Mouse (Mus musculus): ENCODE measurements around the gene Usp29. TPM values are rescaled to one million over a fixed set of nuclear protein-coding genes. Genes with fewer than 3 reads are reported as not detected.

Usp29 gene
- polyA plus RNA-seq, 1 experiment from 2014 or later, result 23.2 TPM

DNA sequence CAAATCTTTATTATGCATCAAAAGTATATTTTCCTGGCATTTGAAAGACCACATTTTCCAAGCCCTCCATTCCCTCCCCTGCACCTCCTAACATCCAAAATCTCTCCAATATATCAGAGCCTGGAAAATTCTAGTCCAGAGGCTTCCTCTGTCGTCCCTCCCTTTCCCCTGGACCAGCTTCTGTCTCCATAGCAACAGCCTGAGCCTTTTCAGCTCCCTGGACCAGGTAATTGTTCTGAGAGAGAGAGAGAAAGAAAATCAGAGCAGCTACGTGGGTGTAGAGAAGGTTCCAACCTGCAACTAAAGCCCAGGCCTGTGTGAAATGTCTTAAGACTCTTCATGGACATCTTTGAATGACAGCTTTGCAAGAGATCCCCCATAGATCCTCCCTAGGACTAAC is 98.8 kb downstream of the Usp29 start:
- WGBS, result 1% methylated on average over 2 of the region's 2 CpGs
- H3K27me3 ChIP-seq, result no peaks in the 10 kb centered on the region
- H3K4me3 ChIP-seq, result no peak overlapping the region
- peaks cover 9% of the 10 kb centered on the region for H3K4me1 ChIP-seq
- peak; percentile 76 for ATAC-seq
- no peak overlapping the region for H3K4me2 ChIP-seq
- peak overlapping the region; percentile 57 for H3K27ac ChIP-seq
- H3K9ac ChIP-seq, result no peak overlapping the region
- no peaks in the 10 kb centered on the region for H3K36me3 ChIP-seq (ENCODE audit: poor library complexity, severe bottlenecking)
- no peaks in the 10 kb centered on the region for H3K9me3 ChIP-seq (replicated peaks)

- no peak for ATAC-seq
- 33% methylated on average over 5 of the region's 5 CpGs for WGBS
- Histone ChIP-seq H3K9me3 (replicated peaks) (no peaks in the 10 kb centered on the region), H3K9ac (peak overlapping the region; percentile 46; the same call in 1 of the 2 replicates), H3K36me3 (ENCODE audit: poor library complexity, severe bottlenecking) (no peaks in the 10 kb centered on the region), H3K27me3 (no peaks in the 10 kb centered on the region), H3K4me2 (no peak overlapping the region; the same call in 1 of the 2 replicates), H3K4me3 (no peak overlapping the region), H3K4me1 (peaks cover 12% of the 10 kb centered on the region), H3K27ac (peak overlapping the region; percentile 51)
These were observed 104.6 kb downstream of the Usp29 start for GRCm38 (mm10) chr7:6834950-6835349.

GRCm38 (mm10) chr7:6835351-6835750 is 105.0 kb downstream of the Usp29 start:
- H3K9ac ChIP-seq, result peak overlapping the region; percentile 46; the same call in 1 of the 2 replicates
- WGBS, result 20% methylated on average over 5 of the region's 5 CpGs
- peak; percentile 83 for ATAC-seq
- no peaks in the 10 kb centered on the region for H3K9me3 ChIP-seq (replicated peaks)
- no peaks in the 10 kb centered on the region for H3K36me3 ChIP-seq (ENCODE audit: poor library complexity, severe bottlenecking)
- H3K27me3 ChIP-seq, result no peaks in the 10 kb centered on the region
- no peak overlapping the region for H3K4me3 ChIP-seq
- H3K4me2 ChIP-seq, result no peak overlapping the region; the same call in 1 of the 2 replicates
- peaks cover 12% of the 10 kb centered on the region for H3K4me1 ChIP-seq
- peak overlapping the region; percentile 51 for H3K27ac ChIP-seq

- no peaks in the 10 kb centered on the region for H3K27me3 ChIP-seq
- no peak for ATAC-seq
- no peak overlapping the region for H3K4me3 ChIP-seq
- no peak overlapping the region for H3K27ac ChIP-seq
- 76% methylated on average over 3 of the region's 3 CpGs for WGBS
- no peak overlapping the region for H3K4me2 ChIP-seq
- H3K9me3 ChIP-seq (replicated peaks), result no peaks in the 10 kb centered on the region
- H3K9ac ChIP-seq, result no peak overlapping the region
- no peaks in the 10 kb centered on the region for H3K36me3 ChIP-seq (ENCODE audit: poor library complexity, severe bottlenecking)
- H3K4me1 ChIP-seq, result peaks cover 20% of the 10 kb centered on the region
These were observed 107.0 kb downstream of the Usp29 start for GRCm38 (mm10) chr7:6837297-6837925.

DNA sequence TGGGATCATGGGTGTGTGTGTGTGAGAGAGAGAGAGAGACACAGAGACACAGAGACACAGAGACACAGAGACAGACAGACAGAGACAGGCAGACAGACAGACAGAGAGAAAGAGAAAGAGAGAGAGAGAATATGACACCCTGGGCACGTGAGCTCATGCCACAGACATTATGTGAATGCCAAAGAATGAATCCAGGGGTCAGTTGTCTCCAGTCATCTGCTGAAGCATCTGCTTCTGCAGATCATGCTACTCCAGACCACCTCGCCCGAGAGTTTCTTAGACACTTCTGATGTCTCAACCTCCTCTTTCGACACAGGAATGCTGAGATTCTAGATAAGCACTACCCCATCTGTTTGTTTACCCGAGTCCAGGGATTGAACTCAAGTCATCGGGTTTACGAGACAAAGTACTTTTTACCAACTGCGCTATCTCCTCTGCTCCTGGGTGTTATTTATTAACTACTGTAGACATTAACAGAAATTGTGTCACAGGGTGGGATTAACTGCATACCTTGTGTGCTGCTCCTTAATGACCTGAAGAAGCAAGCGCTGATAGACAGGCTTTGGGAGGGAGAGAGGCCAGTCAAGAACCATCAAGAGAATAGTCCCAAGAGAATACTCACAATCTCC is 107.7 kb downstream of the Usp29 start:
- Histone ChIP-seq H3K27me3 (no peaks in the 10 kb centered on the region), H3K9ac (no peak overlapping the region), H3K27ac (no peak overlapping the region), H3K4me2 (no peak overlapping the region), H3K36me3 (ENCODE audit: poor library complexity, severe bottlenecking) (no peaks in the 10 kb centered on the region), H3K4me1 (peaks cover 20% of the 10 kb centered on the region), H3K9me3 (replicated peaks) (no peaks in the 10 kb centered on the region), H3K4me3 (no peak overlapping the region)
- ATAC-seq, result no peak
- WGBS, result 90% methylated on average over 9 of the region's 9 CpGs

DNA sequence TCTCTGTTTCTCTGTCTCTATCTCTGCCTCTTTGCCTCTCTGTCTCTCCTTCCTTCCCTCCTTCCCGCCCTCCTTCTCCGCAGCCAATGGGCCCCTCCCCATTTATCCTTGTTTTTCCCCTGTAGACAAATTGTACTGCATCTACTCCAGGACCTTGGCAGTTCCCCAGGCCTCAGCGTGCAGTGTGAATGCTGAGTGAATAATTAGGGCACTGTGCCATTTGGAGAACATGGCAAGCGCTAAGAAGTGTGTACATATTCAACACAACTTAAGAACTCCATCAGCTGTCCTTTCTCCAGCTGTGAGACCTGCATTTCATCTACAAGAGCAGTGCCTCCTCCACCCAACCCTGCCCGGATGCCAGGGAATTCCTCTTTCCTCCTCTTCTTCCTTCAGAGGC is 110.5 kb downstream of the Usp29 start:
- Histone ChIP-seq H3K36me3 (ENCODE audit: poor library complexity, severe bottlenecking) (no peaks in the 10 kb centered on the region), H3K4me1 (peaks cover 8% of the 10 kb centered on the region; the same call in 1 of the 2 replicates), H3K27me3 (no peaks in the 10 kb centered on the region), H3K4me2 (no peak overlapping the region), H3K27ac (no peak overlapping the region), H3K4me3 (no peak overlapping the region), H3K9ac (no peak overlapping the region), H3K9me3 (replicated peaks) (no peaks in the 10 kb centered on the region)
- ATAC-seq, result peak; percentile 83
- WGBS, result 58% methylated on average over 5 of the region's 5 CpGs

DNA sequence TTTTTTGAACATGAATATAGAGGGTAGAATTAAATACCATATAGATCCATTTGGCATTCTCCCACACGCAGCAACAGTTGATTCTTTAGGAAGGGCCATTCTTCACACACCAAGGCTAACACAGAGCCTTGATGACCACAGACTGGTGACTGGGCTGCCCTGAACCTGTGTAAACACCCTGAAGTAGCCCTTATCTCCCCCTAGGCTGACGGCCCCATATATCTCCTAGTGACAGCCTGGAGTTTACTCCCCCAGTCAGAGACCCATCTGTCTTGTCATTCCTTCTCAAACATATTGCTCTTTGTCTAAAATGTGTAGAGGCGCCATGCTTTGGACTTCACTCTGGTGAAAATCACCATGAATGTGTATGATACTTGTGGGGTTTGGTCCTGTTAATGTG is 119.1 kb downstream of the Usp29 start:
- Histone ChIP-seq H3K27ac (no peak overlapping the region), H3K36me3 (ENCODE audit: poor library complexity, severe bottlenecking) (no peaks in the 10 kb centered on the region), H3K9ac (no peak overlapping the region), H3K4me2 (no peak overlapping the region), H3K27me3 (no peaks in the 10 kb centered on the region), H3K4me3 (no peak overlapping the region), H3K9me3 (replicated peaks) (no peaks in the 10 kb centered on the region), H3K4me1 (peaks cover 12% of the 10 kb centered on the region)
- WGBS, result 91% methylated on average over 3 of the region's 3 CpGs
- no peak for ATAC-seq

- WGBS, result 91% methylated on average over 3 of the region's 3 CpGs
These were observed 119.9 kb downstream of the Usp29 start for GRCm38 (mm10) chr7:6850321-6850720.

DNA sequence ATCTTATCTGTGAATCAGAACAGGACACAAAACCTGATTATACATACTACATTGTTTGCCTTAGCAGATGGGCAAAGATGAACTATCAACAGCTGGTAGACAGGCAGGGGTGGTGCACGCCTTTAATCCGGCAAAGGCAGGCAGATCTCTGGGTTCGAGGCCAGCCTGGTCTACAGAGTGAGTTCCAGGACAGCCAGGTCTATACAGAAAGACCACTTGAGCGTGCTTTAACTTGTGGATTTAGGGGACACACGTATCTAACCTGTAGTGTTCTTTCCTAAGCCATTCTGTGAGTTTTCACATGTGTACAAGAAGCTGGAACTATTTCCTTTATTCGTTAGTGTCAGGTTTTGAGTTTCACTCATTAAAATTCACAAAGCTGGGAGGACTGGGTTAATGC is 120.9 kb downstream of the Usp29 start:
- H3K4me3 ChIP-seq, result no peak overlapping the region
- ATAC-seq, result no peak; the same call in 1 of the 2 replicates
- H3K27me3 ChIP-seq, result no peaks in the 10 kb centered on the region
- WGBS, result 61% methylated on average over 6 of the region's 6 CpGs
- 0 out of 2 replicates have a peak overlapping the region, but pooled peaks have one; percentile 10 for H3K4me2 ChIP-seq
- peak overlapping the region; percentile 57 for H3K27ac ChIP-seq
- peaks cover 12% of the 10 kb centered on the region for H3K4me1 ChIP-seq
- H3K9me3 ChIP-seq (replicated peaks), result no peaks in the 10 kb centered on the region
- H3K9ac ChIP-seq, result no peak overlapping the region
- no peaks in the 10 kb centered on the region for H3K36me3 ChIP-seq (ENCODE audit: poor library complexity, severe bottlenecking)

More at GRCm38 (mm10) chr7:6850321-6850720, 119.9 kb downstream of the Usp29 start:
- Histone ChIP-seq H3K27ac (no peak overlapping the region), H3K4me1 (peaks cover 12% of the 10 kb centered on the region), H3K9me3 (replicated peaks) (no peaks in the 10 kb centered on the region), H3K27me3 (no peaks in the 10 kb centered on the region), H3K9ac (no peak overlapping the region), H3K4me3 (no peak overlapping the region), H3K4me2 (no peak overlapping the region), H3K36me3 (ENCODE audit: poor library complexity, severe bottlenecking) (no peaks in the 10 kb centered on the region)
- ATAC-seq, result no peak

DNA sequence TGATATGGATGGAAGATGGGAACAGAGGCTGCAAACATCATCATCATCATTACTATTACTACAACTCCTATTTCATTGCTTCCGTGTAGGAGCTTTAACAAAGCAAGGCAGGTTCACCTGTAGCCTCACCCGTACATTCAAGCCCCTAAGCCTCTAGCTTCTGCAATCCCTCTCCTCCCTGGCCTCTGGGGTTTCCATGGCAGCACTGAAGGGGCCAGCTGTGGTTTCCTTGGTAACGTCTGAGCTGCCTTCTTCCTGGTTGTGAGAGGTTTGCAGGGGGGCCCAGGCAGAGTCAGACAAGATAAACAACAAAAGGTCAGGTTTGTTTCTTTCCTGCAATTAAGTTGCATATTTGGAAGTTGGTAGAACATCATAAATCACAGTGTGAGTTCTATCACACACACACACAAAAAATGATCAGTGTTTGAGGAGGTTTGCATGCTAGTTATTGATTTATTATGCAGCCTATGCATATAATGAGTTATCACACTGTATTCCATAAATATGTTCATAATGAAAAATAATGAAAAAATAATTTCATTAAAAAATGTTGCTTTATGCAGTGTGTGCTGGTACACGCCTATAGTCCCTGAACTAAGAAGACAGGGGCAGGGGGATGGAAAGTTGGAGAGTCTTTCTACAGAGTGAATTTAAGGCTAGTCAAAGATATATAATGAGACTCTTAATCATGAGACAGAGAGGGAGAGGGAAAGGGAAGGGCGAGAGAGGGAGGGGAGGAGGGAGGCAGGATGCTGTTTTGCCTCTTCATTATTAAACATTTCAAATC is 121.5 kb downstream of the Usp29 start:
- Histone ChIP-seq H3K27me3 (no peaks in the 10 kb centered on the region), H3K4me2 (peak overlapping the region; percentile 10; the same call in 1 of the 2 replicates), H3K27ac (peak overlapping the region; percentile 57), H3K9ac (no peak overlapping the region), H3K4me3 (no peak overlapping the region), H3K36me3 (ENCODE audit: poor library complexity, severe bottlenecking) (no peaks in the 10 kb centered on the region), H3K9me3 (replicated peaks) (no peaks in the 10 kb centered on the region), H3K4me1 (peaks cover 12% of the 10 kb centered on the region)
- peak; percentile 92 for ATAC-seq
- 27% methylated on average over 5 of the region's 5 CpGs for WGBS

DNA sequence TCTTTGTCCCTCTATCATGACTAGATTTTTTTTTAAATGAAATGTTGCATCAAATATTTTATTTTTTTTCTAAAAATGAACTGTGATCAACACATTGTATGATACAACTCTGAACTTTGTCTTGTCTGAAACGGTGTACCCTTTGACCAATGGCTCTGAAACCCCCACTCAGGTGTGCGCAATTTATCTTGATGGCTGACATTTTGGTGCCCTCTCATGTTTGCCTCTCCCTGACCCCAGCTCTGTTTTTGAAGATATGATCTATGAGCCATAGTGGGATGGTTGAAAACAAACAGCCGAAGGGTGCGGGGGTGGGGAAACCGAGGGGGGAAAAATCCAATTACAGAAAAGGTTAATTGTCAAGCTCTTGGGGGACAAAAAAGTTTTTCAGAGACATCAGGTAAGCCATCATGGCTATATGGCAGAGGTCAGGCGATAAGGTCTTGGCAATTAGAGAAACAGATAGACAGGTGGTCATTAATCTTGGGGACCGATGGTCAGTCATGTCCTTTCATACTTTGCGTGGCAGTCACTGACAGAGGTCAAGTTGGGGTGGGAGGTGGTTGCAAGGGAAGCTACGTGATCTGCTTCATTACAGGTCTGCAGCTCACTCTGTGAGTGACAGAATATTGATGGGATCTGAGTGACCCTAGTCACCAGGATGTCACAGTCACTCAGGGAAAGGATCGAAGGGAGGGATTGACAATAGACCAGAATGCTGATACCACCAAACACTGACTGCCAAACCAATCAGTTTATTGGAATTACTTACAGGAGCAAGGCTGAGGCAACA is 125.4 kb downstream of the Usp29 start:
- no peak overlapping the region for H3K27ac ChIP-seq
- H3K4me2 ChIP-seq, result no peak overlapping the region
- no peaks in the 10 kb centered on the region for H3K27me3 ChIP-seq
- H3K36me3 ChIP-seq (ENCODE audit: poor library complexity, severe bottlenecking), result no peaks in the 10 kb centered on the region
- H3K4me1 ChIP-seq, result peaks cover 21% of the 10 kb centered on the region
- H3K9me3 ChIP-seq (replicated peaks), result no peaks in the 10 kb centered on the region
- no peak for ATAC-seq
- no peak overlapping the region for H3K4me3 ChIP-seq
- WGBS, result 93% methylated on average over 10 of the region's 10 CpGs
- H3K9ac ChIP-seq, result no peak overlapping the region

Measured in forebrain, embryonic 13.5 days (tissue).